Mouse (Mus musculus): ENCODE data around the gene Sptan1.

DNA sequence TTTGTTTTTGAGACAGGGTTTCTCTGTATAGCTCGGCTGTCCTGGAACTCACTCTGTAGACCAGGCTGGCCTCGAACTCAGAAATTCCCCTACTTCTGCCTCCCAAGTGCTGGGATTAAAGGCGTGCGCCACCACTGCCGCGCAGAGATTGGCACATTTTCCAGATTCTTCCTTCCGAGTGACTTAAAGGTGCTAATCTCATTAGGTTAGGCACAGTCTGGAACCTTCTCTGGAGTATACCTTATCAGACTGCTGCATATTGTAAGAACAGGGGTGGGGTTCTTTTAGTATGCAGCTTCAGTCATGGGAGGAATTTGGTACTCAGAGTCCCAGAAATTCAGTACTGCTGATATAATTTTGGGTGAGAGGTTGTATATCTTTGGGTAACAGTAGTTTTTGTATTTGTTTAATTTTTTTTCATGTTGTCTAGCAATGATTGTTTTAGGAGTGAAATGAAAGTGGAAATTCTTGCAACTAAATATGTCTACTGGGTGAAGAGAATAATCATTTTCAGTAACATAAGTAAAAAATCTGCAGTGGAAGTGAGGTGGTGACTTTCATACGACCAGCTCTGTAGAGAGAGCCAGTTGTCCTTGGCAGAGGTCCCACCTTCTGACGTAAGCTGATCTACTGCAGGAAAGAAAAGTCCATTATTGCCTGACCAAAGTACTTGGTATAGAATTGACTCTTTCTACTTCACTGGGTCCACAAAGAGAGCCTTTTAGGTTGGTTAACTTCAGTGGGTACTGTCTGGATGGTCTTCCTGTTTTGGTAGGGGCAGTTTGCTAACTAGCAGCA lies 6.7 kb downstream of the Sptan1 start:
- no peak for TF ChIP-seq CTCF (IDR thresholded peaks at IDR 0.05; ENCODE audit: low read depth, low read length)
- no peak for TF ChIP-seq POLR2A (IDR thresholded peaks at IDR 0.05; ENCODE audit: borderline replicate concordance, low read depth, low read length)

All from bone marrow macrophage, adult 2 months (primary cell).